Mouse (Mus musculus): Measurements from ENCODE around the gene Smim13.

DNA sequence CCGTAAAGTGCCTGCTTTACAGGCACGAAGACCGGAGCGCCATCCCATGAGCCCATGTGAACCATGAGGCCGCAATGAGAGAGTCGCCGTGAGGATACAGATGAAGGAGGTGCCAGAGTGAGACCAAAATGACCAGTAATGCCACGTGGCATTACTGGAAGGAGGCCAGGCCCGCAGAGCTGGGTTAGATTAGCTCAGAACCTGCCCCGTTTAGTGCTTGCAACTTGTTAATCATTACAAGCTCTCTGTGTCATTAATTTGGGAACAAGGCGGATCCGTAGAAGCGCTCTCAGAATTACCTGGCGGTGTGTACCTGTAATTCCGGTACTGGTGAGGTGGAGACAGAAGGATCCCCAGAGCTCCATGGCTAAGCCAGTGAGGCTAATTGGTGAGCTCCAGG, 17.4 kb upstream of the Smim13 start:
- no peak for TF ChIP-seq CTCF (IDR thresholded peaks at IDR 0.05; ENCODE audit: insufficient read depth, low read length)
- no peak for TF ChIP-seq POLR2A (IDR thresholded peaks at IDR 0.05; ENCODE audit: borderline replicate concordance, extremely low read depth, low read depth, low read length)

All from lung, adult 2 months (tissue).